Comparison of ENCODE assay signal across 33 mouse cellular contexts in the genomic region with DNA sequence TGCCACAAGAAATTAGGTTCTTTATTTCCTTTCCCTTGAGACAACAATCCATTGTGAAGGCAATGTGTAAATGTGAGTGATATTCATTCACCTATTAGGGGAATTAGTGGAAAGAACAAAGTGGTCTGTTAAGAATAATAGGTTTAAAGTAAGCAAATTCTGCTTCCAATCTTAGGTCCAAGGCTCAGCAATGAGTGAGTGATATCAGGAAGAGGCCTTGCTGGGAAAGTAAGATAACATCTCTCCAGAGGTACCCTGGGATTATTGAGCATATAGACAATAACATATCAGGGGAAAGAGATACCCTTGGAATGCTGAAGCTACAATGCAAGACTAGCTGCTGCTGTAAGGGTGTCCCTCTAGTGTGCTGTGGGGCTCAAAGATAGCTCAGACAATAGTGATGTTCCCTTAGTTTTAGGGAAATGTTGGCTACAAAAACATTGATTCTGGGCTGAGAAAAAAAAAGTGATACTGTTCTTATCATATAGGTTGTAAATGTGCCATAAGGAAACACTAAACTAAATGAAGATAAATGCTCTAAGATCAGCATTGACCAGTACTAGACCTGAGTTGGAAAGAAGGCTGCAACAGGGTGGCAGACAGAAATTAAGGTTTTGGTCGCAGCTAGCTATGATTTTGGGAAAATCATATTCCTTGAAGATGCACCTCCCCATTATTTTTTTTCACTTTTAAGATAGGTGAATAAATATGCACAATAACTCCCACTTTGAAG.
"Had no signal": no experiment of that assay in that cellular context is flagged by ENCODE, and none has a peak within 500 bp of the region (broad histone marks: within the 10 kb centered on the region; RNA-seq: fewer than 3 reads in every experiment).

No protein-coding gene starts in this region.

- H3K4me2 ChIP-seq: heart, embryonic 11.5 days; heart, embryonic 12.5 days; heart, embryonic 13.5 days; heart, embryonic 15.5 days; hindbrain, embryonic 12.5 days; hindbrain, embryonic 13.5 days; hindbrain, embryonic 14.5 days; hindbrain, embryonic 15.5 days; kidney, embryonic 15.5 days had no signal

- H3K4me3 ChIP-seq: heart, embryonic 10.5 days; heart, embryonic 12.5 days; heart, embryonic 13.5 days; heart, embryonic 15.5 days; hindbrain, embryonic 10.5 days; hindbrain, embryonic 12.5 days; hindbrain, embryonic 13.5 days; hindbrain, embryonic 15.5 days; kidney, embryonic 15.5 days; layer of hippocampus, adult 2 months; left cerebral cortex, adult 2 months had no signal

- H3K9me3 ChIP-seq: heart, embryonic 10.5 days; heart, embryonic 12.5 days; heart, embryonic 13.5 days; heart, embryonic 15.5 days; hindbrain, embryonic 10.5 days; hindbrain, embryonic 12.5 days; hindbrain, embryonic 13.5 days; hindbrain, embryonic 15.5 days; kidney, embryonic 15.5 days had no signal

- ATAC-seq: hindbrain, embryonic 16.5 days; hindbrain, postnatal 0 days; inflammation-experienced regulatory T-cells, adult 6 months had no signal

- H3K9ac ChIP-seq: heart, embryonic 12.5 days; heart, embryonic 13.5 days; heart, embryonic 15.5 days; hindbrain, embryonic 12.5 days; hindbrain, embryonic 13.5 days; hindbrain, embryonic 14.5 days; hindbrain, embryonic 15.5 days; kidney, embryonic 15.5 days had no signal

- H3K27me3 ChIP-seq: heart, embryonic 12.5 days; heart, embryonic 13.5 days; heart, embryonic 15.5 days; hindbrain, embryonic 12.5 days; hindbrain, embryonic 13.5 days; hindbrain, embryonic 15.5 days; kidney, embryonic 15.5 days had no signal

- H3K4me1 ChIP-seq: heart, embryonic 10.5 days; heart, embryonic 12.5 days; heart, embryonic 13.5 days; heart, embryonic 15.5 days; hindbrain, embryonic 10.5 days; hindbrain, embryonic 12.5 days; hindbrain, embryonic 13.5 days; hindbrain, embryonic 15.5 days; kidney, embryonic 15.5 days had no signal

- DNase-seq: heart, postnatal 10 days; heart, postnatal 14 days; heart, postnatal 36 days; heart, postnatal 4 days; kidney, adult 11 months; kidney, adult 18-20 months; kidney, adult 2 months; kidney, adult 8-10 months; kidney, adult 9 months; kidney, postnatal 10 days; kidney, postnatal 14 days; kidney, postnatal 25 days; kidney, postnatal 36 days; kidney, postnatal 4 days; layer of hippocampus, adult 9-11 months; layer of hippocampus, postnatal 36 days had no signal

- H3K36me3 ChIP-seq: heart, embryonic 10.5 days; heart, embryonic 12.5 days; heart, embryonic 13.5 days; heart, embryonic 15.5 days; hindbrain, embryonic 10.5 days; hindbrain, embryonic 12.5 days; hindbrain, embryonic 13.5 days; hindbrain, embryonic 15.5 days; kidney, embryonic 15.5 days had no signal

- H3K27ac ChIP-seq: heart, embryonic 10.5 days; heart, embryonic 13.5 days; heart, embryonic 15.5 days; hindbrain, embryonic 10.5 days; hindbrain, embryonic 12.5 days; hindbrain, embryonic 13.5 days; hindbrain, embryonic 14.5 days; hindbrain, embryonic 15.5 days; hindbrain, postnatal 0 days; kidney, embryonic 15.5 days; kidney, postnatal 0 days; layer of hippocampus, adult 2 months; left cerebral cortex, adult 2 months had no signal
